Mouse (Mus musculus): ENCODE data around the gene Brd2.

- TF ChIP-seq CTCF (IDR thresholded peaks at IDR 0.05; ENCODE audit: control insufficient read depth, insufficient read depth, insufficient replicate concordance, low read depth, low read length) (peak; percentile 18; the same call in 1 of the 2 replicates), POLR2A (IDR thresholded peaks at IDR 0.05; ENCODE audit: control insufficient read depth, low read depth, low read length) (no peak)
These were observed 48.6 kb upstream of the Brd2 start for GRCm38 (mm10) chr17:34170877-34171498.

All from testis, adult 2 months (tissue).